11 mouse cellular contexts compared by ENCODE assay signal in the genomic region with DNA sequence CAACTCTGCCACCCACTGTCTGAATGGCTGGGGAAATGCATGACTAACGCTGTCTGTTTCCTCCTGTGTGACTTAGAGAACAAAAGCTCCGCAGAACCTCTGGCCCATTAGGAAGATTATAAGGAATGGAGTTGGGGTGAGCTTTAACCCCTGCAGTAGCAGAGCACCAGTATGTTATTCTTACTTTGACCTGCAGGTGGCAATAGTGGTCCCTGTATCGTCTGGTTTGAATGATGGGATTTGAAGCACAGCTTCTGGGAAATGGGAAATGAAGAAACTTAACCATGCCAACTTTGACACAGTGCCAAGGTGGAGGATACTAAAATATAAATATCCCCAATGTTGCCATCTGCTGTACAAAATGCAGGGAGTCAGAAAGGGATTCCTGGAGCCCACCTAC. TPM values are rescaled to one million over a fixed set of nuclear protein-coding genes. Genes with fewer than 3 reads are reported as not detected.
DNase-seq lines count a peak whose midpoint lies in the region; ATAC-seq lines count a peak whose summit lies in the region.
"Had no signal": no experiment of that assay in that cellular context is flagged by ENCODE, and none has a peak within 500 bp of the region (broad histone marks: within the 10 kb centered on the region; RNA-seq: fewer than 3 reads in every experiment).

No protein-coding gene starts in this region.

- no peak overlapping the region for H3K9ac ChIP-seq in midbrain, embryonic 11.5 days (ENCODE audit: low read length)
- H3K9ac ChIP-seq: embryonic facial prominence, embryonic 12.5 days had no signal

- H3K9me3 ChIP-seq in midbrain, embryonic 11.5 days (ENCODE audit: control insufficient read depth, low read length), result no peaks in the 10 kb centered on the region
- H3K9me3 ChIP-seq: embryonic facial prominence, embryonic 12.5 days had no signal

- 10% methylated on average over 3 of the region's 3 CpGs for WGBS in midbrain, embryonic 11.5 days

- DNase-seq in right cerebral cortex, adult 2 months (ENCODE audit: low spot score in 2 of 2), result peak; percentile 29 to 62
- DNase-seq in right cerebral cortex, postnatal 36 days (ENCODE audit: low spot score in 2 of 2), result no peak
- DNase-seq in c-Kit-positive CD71-negative TER-119-negative erythroid progenitor cells, embryonic 14.5 days (ENCODE audit: low read depth), result peak; percentile 44
- peak; percentile 42 to 47 for DNase-seq in kidney, postnatal 36 days
- peak; percentile 97 for DNase-seq in midbrain, embryonic 11.5 days (ENCODE audit: low spot score, missing footprints)
- no peak for DNase-seq in urinary bladder, postnatal 10 days (ENCODE audit: low spot score)
- no peak for DNase-seq in adrenal gland, postnatal 4 days (ENCODE audit: low spot score in 2 of 2)

- no peak overlapping the region for H3K4me2 ChIP-seq in midbrain, embryonic 11.5 days
- H3K4me2 ChIP-seq: embryonic facial prominence, embryonic 12.5 days had no signal

- no peaks in the 10 kb centered on the region for H3K4me1 ChIP-seq in midbrain, embryonic 11.5 days (ENCODE audit: control insufficient read depth, insufficient read depth, low read length)
- H3K4me1 ChIP-seq: embryonic facial prominence, embryonic 12.5 days had no signal

- ATAC-seq in frontal cortex, adult (ENCODE audit: low TSS enrichment), result peak; percentile 64
- peak; percentile 49; the same call in 1 of the 2 replicates for ATAC-seq in midbrain, embryonic 11.5 days (ENCODE audit: low FRiP score)

- H3K27ac ChIP-seq in midbrain, embryonic 11.5 days (ENCODE audit: low read depth, low read length), result no peak overlapping the region
- H3K27ac ChIP-seq: embryonic facial prominence, embryonic 12.5 days had no signal

- H3K4me3 ChIP-seq in midbrain, embryonic 11.5 days (ENCODE audit: low read depth, low read length), result no peak overlapping the region
- H3K4me3 ChIP-seq: embryonic facial prominence, embryonic 12.5 days had no signal

- no peaks in the 10 kb centered on the region for H3K27me3 ChIP-seq in midbrain, embryonic 11.5 days (ENCODE audit: control insufficient read depth, insufficient read depth, low read length)
- H3K27me3 ChIP-seq: embryonic facial prominence, embryonic 12.5 days had no signal

- H3K36me3 ChIP-seq in midbrain, embryonic 11.5 days (ENCODE audit: control insufficient read depth, insufficient read depth, low read length), result no peaks in the 10 kb centered on the region

RNA-seq across cellular contexts. Expression of gene Cyb5r2, which starts 8.6 kb away (rescaled TPM):
- polyA plus RNA-seq in midbrain, embryonic 11.5 days (2014; fragmentation: Nextera tagmentation; extraction: Ambion mirVana), result 0.56 TPM in 1 of 2 replicates, not detected in the other
- under 1 TPM in 1 of 2 experiments, not detected in 1; 0.17 TPM for total RNA-seq in adrenal gland, postnatal 4 days (2021)
- total RNA-seq: left cerebral cortex, postnatal 10 days had no signal

RNA-seq across cellular contexts. Expression of gene Ovch2, which starts 51.7 kb away (rescaled TPM):
- polyA plus RNA-seq in midbrain, embryonic 11.5 days (2014; fragmentation: Nextera tagmentation; extraction: Ambion mirVana), result not detected in 2 replicates
- not detected for total RNA-seq in adrenal gland, postnatal 4 days (2021)
- total RNA-seq: left cerebral cortex, postnatal 10 days had no signal
- polyA plus RNA-seq: embryonic facial prominence, embryonic 12.5 days; stomach, embryonic 16.5 days had no signal

Comparison
In these comparisons a context has a peak if more than half of its experiments do, and no peak if none do; other contexts are left out.
1. DNase-seq: peak in right cerebral cortex, adult 2 months (2 of 2), c-Kit-positive CD71-negative TER-119-negative erythroid progenitor cells, embryonic 14.5 days (single experiment), kidney, postnatal 36 days (2 of 2) and midbrain, embryonic 11.5 days (single experiment); none in right cerebral cortex, postnatal 36 days (0 of 2), urinary bladder, postnatal 10 days (single experiment) and adrenal gland, postnatal 4 days (0 of 2).